Comparison of ENCODE assay signal across 8 mouse cellular contexts in the genomic region with DNA sequence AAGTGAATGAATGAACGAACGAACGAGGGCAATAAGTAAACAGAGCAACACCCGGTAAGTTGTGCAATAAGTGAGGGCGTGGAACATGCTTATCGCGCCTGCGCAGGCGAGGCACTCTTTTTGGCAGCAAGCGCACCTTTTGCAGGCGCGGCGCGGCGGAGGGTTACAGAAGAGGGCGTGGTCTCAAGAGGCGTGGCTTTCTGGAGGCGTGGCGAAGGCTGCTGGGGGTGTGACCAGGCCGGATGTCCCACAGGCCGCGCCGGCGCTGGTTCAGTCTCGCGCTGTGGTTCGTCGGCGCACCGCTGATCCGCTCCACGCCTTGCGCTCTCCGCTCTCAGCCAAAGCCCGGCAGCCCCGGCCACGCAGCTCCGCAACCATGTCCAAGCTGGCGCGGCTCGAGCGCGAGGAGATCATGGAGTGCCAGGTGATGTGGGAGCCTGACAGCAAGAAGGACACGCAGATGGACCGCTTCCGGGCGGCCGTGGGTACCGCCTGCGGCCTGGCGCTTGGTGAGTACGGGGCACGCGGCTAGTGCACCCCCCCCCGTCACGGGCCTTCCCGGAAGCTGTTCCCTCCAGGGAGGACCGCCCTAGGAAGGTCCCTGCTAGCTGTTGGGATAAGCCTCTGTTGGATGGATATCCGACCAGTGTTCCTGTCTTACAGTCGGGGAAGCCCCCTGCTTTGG. TPM values are rescaled to one million over a fixed set of nuclear protein-coding genes. Genes with fewer than 3 reads are reported as not detected.
DNase-seq lines count a peak whose midpoint lies in the region; ATAC-seq lines count a peak whose summit lies in the region.

A gene (plus strand): TSS at position 214 of the 685 bp plus-strand sequence.

- peak within 1 kb of the TSS; percentile 87 for H3K4me2 ChIP-seq in hindbrain, embryonic 12.5 days (replicated peaks)

- DNase-seq in NIH3T3 (ENCODE audit: low read depth), result peak; percentile 99
- DNase-seq in cerebellum, postnatal 10 days, result peak; percentile 99
- peak; percentile 92 to 96 for DNase-seq in frontal cortex, postnatal 10 days (ENCODE audit: low spot score in 2 of 2)
- DNase-seq in layer of hippocampus, postnatal 14 days (ENCODE audit: low spot score in 2 of 2), result peak; percentile 97 to 98
- DNase-seq in lung, postnatal 14 days, result peak; percentile 98
- DNase-seq in retina, adult 2 months (ENCODE audit: low read depth, low spot score), result peak; percentile 91
- peak; percentile 98 to 99 for DNase-seq in thymus, postnatal 36 days

- no peaks in the 10 kb centered on the region for H3K9me3 ChIP-seq in hindbrain, embryonic 12.5 days (replicated peaks)

- H3K9ac ChIP-seq in hindbrain, embryonic 12.5 days, result peak within 1 kb of the TSS; percentile 84

- H3K27me3 ChIP-seq in hindbrain, embryonic 12.5 days, result no peaks in the 10 kb centered on the region

- peak within 1 kb of the TSS; percentile 84 for H3K27ac ChIP-seq in hindbrain, embryonic 12.5 days

- peak within 1 kb of the TSS; percentile 85 for H3K4me3 ChIP-seq in hindbrain, embryonic 12.5 days

- ATAC-seq in hindbrain, embryonic 12.5 days (ENCODE audit: low FRiP score), result peak; percentile 91

- H3K36me3 ChIP-seq in hindbrain, embryonic 12.5 days, result no peaks in the 10 kb centered on the region

- under 1% methylated on average over 60 of the region's 60 CpGs for WGBS in hindbrain, embryonic 12.5 days

- peaks cover 39% of the 10 kb centered on the region for H3K4me1 ChIP-seq in hindbrain, embryonic 12.5 days

RNA-seq across cellular contexts. Expression of the gene that starts here (rescaled TPM):
- 62.2 and 64.4 TPM in 2 replicates for polyA plus RNA-seq in hindbrain, embryonic 12.5 days (2016; fragmentation: Nextera tagmentation; extraction: Ambion mirVana)
- 10 to 100 TPM; 77.1 to 87.7 TPM for total RNA-seq in layer of hippocampus, postnatal 14 days (2021)

Comparison
In these comparisons a context has a peak if more than half of its experiments do, and no peak if none do; other contexts are left out.
1. Peak in every context shown above with its lines: DNase-seq, ATAC-seq, H3K4me3 ChIP-seq and H3K27ac ChIP-seq.